Mouse (Mus musculus) spleen, adult 2 months (tissue): ENCODE measurements around the gene Pde4d. TPM values are rescaled to one million over a fixed set of nuclear protein-coding genes. Genes with fewer than 3 reads are reported as not detected.
"Not testable (repeated sequence)": the region's sequence is repeated elsewhere in the genome, so short reads cannot be mapped to it uniquely, and the experiment has no call there.

ENCODE experiments used
- DNase-seq, 2 experiments: peaks; one replicate each; pipeline versions ENCODE4 v3.0.0 to v3.0.0-alpha.2; 2012 to 2021; ENCODE audit warnings: low spot score in 2 of 2, low read depth in 1 of 2
- H3K27ac ChIP-seq: fragments of 200-500 bp; 2 replicates; pipeline ENCODE4 v1.5.1; 2012; ENCODE audit warnings: low read length, inconsistent platforms; ENCODE audit not compliant: insufficient read depth
- H3K27me3 ChIP-seq: fragments of 200-500 bp; 2 replicates; pipeline ENCODE4 v1.6.1; 2012; ENCODE audit warnings: mild to moderate bottlenecking, moderate library complexity, low read length, inconsistent platforms; ENCODE audit not compliant: control insufficient read depth, insufficient read depth
- H3K36me3 ChIP-seq: fragments of 200-500 bp; 2 replicates; pipeline ENCODE4 v1.6.1; 2012; ENCODE audit warnings: mild to moderate bottlenecking, low read length, inconsistent platforms; ENCODE audit not compliant: control insufficient read depth, insufficient read depth
- H3K4me1 ChIP-seq: fragments of 200-500 bp; 2 replicates; pipeline ENCODE4 v1.6.1; 2011; ENCODE audit warnings: inconsistent platforms; ENCODE audit not compliant: control insufficient read depth, insufficient read depth, insufficient read length
- H3K4me3 ChIP-seq: fragments of 200-500 bp; 2 replicates; pipeline ENCODE4 v1.5.1; 2011; ENCODE audit warnings: mild to moderate bottlenecking, inconsistent platforms; ENCODE audit not compliant: insufficient read depth, insufficient read length; ENCODE audit errors: extremely low read depth
- CTCF ChIP-seq: fragments of 200-500 bp; IDR thresholded peaks from 2 replicates; pipeline ENCODE4 v1.5.1; 2011; ENCODE audit warnings: mild to moderate bottlenecking, inconsistent platforms; ENCODE audit not compliant: insufficient read depth, insufficient read length, insufficient replicate concordance; ENCODE audit errors: extremely low read depth
- POLR2A ChIP-seq: fragments of 200-500 bp; IDR thresholded peaks from 2 replicates; pipeline ENCODE4 v1.6.1; 2011; ENCODE audit warnings: low read depth, low read length, inconsistent platforms
- WGBS: fragments of 180-500 bp; shearing (Covaris S2); methylation state at CpG from one replicate; pipeline ENCODE4 v1.1.7; 2018; 5-methylcytosine and 5-hydroxymethylcytosine counted together
- polyA plus RNA-seq: library from polyadenylated mRNA; depleted of rRNA; stranded (reverse); fragments of >200 nt; gene quantifications from 2 replicates; pipeline ENCODE4 v1.2.3, GENCODE M21; 2012

Gene Pde4d
- polyA plus RNA-seq, 1 experiment = 4.8 TPM

- Histone ChIP-seq H3K27me3 (no peaks in the 10 kb centered on the region), H3K4me3 (no peak overlapping the region), H3K4me1 (no peaks in the 10 kb centered on the region), H3K36me3 (no peaks in the 10 kb centered on the region), H3K27ac (no peak overlapping the region)
- DNase-seq = no peak
- TF ChIP-seq POLR2A (no peak), CTCF (no peak)
- WGBS = 85% methylated on average over 3 of the region's 3 CpGs
Observed at GRCm38 (mm10) chr13:108769465-108770056, 319.8 kb downstream of the Pde4d start.

- 84% methylated on average over 3 of the region's 3 CpGs for WGBS
- Histone ChIP-seq H3K4me1 (no peaks in the 10 kb centered on the region), H3K4me3 (no peak overlapping the region), H3K27ac (no peak overlapping the region), H3K36me3 (no peaks in the 10 kb centered on the region), H3K27me3 (no peaks in the 10 kb centered on the region)
- TF ChIP-seq POLR2A (no peak), CTCF (no peak)
- no peak for DNase-seq
Observed at GRCm38 (mm10) chr13:108772386-108772785, 322.6 kb downstream of the Pde4d start.

GRCm38 (mm10) chr13:108774981-108775380 lies 325.2 kb downstream of the Pde4d start:
- no peak for DNase-seq

GRCm38 (mm10) chr13:108775882-108776281 lies 326.1 kb downstream of the Pde4d start:
- H3K4me3 ChIP-seq = no peak overlapping the region

More at GRCm38 (mm10) chr13:108774981-108775380, 325.2 kb downstream of the Pde4d start:
- H3K27me3 ChIP-seq = no peaks in the 10 kb centered on the region
- no peak for TF ChIP-seq POLR2A
- TF ChIP-seq CTCF = no peak
- no peak overlapping the region for H3K4me3 ChIP-seq
- no peaks in the 10 kb centered on the region for H3K4me1 ChIP-seq
- no peaks in the 10 kb centered on the region for H3K36me3 ChIP-seq
- 32% methylated on average over 1 of the region's 1 CpGs for WGBS
- no peak overlapping the region for H3K27ac ChIP-seq

GRCm38 (mm10) chr13:108797620-108798019 lies 347.9 kb downstream of the Pde4d start:
- 93% methylated on average over 3 of the region's 3 CpGs for WGBS
- H3K36me3 ChIP-seq, H3K4me1 ChIP-seq, H3K27ac ChIP-seq, H3K27me3 ChIP-seq, H3K4me3 ChIP-seq, DNase-seq: not testable (repeated sequence)

More at GRCm38 (mm10) chr13:108775882-108776281, 326.1 kb downstream of the Pde4d start:
- WGBS = 19% methylated on average over 7 of the region's 7 CpGs
- TF ChIP-seq CTCF (no peak), POLR2A (no peak)
- DNase-seq = no peak
- no peaks in the 10 kb centered on the region for H3K36me3 ChIP-seq
- H3K27ac ChIP-seq = no peak overlapping the region
- no peaks in the 10 kb centered on the region for H3K4me1 ChIP-seq
- H3K27me3 ChIP-seq = no peaks in the 10 kb centered on the region

GRCm38 (mm10) chr13:108809191-108809590 lies 359.4 kb downstream of the Pde4d start:
- 88% methylated on average over 7 of the region's 7 CpGs for WGBS
- no peak overlapping the region for H3K27ac ChIP-seq
- DNase-seq = no peak
- no peaks in the 10 kb centered on the region for H3K4me1 ChIP-seq
- TF ChIP-seq POLR2A (no peak), CTCF (no peak)
- no peak overlapping the region for H3K4me3 ChIP-seq
- H3K36me3 ChIP-seq = no peaks in the 10 kb centered on the region
- H3K27me3 ChIP-seq = no peaks in the 10 kb centered on the region

GRCm38 (mm10) chr13:108812956-108813355 lies 363.2 kb downstream of the Pde4d start:
- no peaks in the 10 kb centered on the region for H3K36me3 ChIP-seq
- WGBS = 88% methylated on average over 3 of the region's 3 CpGs

More at GRCm38 (mm10) chr13:108812956-108813355, 363.2 kb downstream of the Pde4d start:
- no peak overlapping the region for H3K4me3 ChIP-seq
- H3K4me1 ChIP-seq = no peaks in the 10 kb centered on the region
- no peaks in the 10 kb centered on the region for H3K27me3 ChIP-seq
- DNase-seq = no peak
- TF ChIP-seq CTCF = no peak
- no peak for TF ChIP-seq POLR2A
- H3K27ac ChIP-seq = no peak overlapping the region
